Mouse (Mus musculus) intestine, postnatal 0 days (tissue): Measurements from ENCODE around the gene Pdzd11. TPM values are rescaled to one million over a fixed set of nuclear protein-coding genes. Genes with fewer than 3 reads are reported as not detected.

Experiments used
- ATAC-seq: fragments of 200-750 bp; cut with Nextera tagmentation; 2 replicates; pipeline ENCODE4 v1.8.0; 2017; ENCODE audit warnings: mild to moderate bottlenecking, moderate TSS enrichment, moderate library complexity
- H3K27ac ChIP-seq: fragments of 300-500 bp; sonication (generic); 2 replicates; pipeline ENCODE4 v1.5.1; 2014; ENCODE audit warnings: mild to moderate bottlenecking, low read depth, low read length, moderate library complexity
- H3K27me3 ChIP-seq: fragments of 300-500 bp; sonication (generic); replicated peaks from 2 replicates; pipeline ENCODE4 v1.6.1; 2014; ENCODE audit warnings: low read length, mixed read lengths; ENCODE audit not compliant: control insufficient read depth, insufficient read depth
- H3K36me3 ChIP-seq: fragments of 300-500 bp; sonication (generic); 2 replicates; pipeline ENCODE4 v1.6.1; 2014; ENCODE audit warnings: mild to moderate bottlenecking, moderate library complexity; ENCODE audit not compliant: control insufficient read depth, insufficient read depth
- H3K4me1 ChIP-seq: fragments of 300-500 bp; sonication (generic); replicated peaks from 2 replicates; pipeline ENCODE4 v1.6.1; 2014; ENCODE audit warnings: antibody characterized with exemption, low read length, mixed read lengths; ENCODE audit not compliant: control insufficient read depth, insufficient read depth
- H3K4me2 ChIP-seq: fragments of 300-500 bp; sonication (generic); replicated peaks from 2 replicates; pipeline ENCODE4 v1.6.1; 2014; ENCODE audit warnings: low read depth, mild to moderate bottlenecking, moderate library complexity
- H3K4me3 ChIP-seq: fragments of 300-500 bp; sonication (generic); 2 replicates; pipeline ENCODE4 v1.5.1; 2014; ENCODE audit warnings: low read depth, low read length
- H3K9ac ChIP-seq: fragments of 300-500 bp; sonication (generic); 2 replicates; pipeline ENCODE4 v1.6.1; 2014; ENCODE audit warnings: mild to moderate bottlenecking, low read depth, low read length
- H3K9me3 ChIP-seq: fragments of 300-500 bp; sonication (generic); 2 replicates; pipeline ENCODE4 v1.6.1; 2016; ENCODE audit warnings: mixed run types; ENCODE audit not compliant: control insufficient read depth
- CTCF ChIP-seq: sonication (generic); IDR thresholded peaks from 2 replicates; pipeline ENCODE4 v1.5.1; 2016; ENCODE audit warnings: low read depth, mild to moderate bottlenecking, control low read depth, antibody characterized with exemption, moderate library complexity
- WGBS: fragments of 180-500 bp; shearing (Covaris S2); extraction: QIAGEN DNeasy Blood & Tissue Kit; methylation state at CpG from one replicate; pipeline ENCODE4 v1.1.7; 2014; 5-methylcytosine and 5-hydroxymethylcytosine counted together
- polyA plus RNA-seq: library from polyadenylated mRNA; unstranded; fragments of >200 nt; fragmentation: Nextera tagmentation; extraction: Ambion mirVana; gene quantifications from 2 replicates; pipeline ENCODE4 v1.2.1, GENCODE M21; 2015

Gene Pdzd11
- polyA plus RNA-seq = 64.4 and 71.0 TPM in 2 replicates

DNA sequence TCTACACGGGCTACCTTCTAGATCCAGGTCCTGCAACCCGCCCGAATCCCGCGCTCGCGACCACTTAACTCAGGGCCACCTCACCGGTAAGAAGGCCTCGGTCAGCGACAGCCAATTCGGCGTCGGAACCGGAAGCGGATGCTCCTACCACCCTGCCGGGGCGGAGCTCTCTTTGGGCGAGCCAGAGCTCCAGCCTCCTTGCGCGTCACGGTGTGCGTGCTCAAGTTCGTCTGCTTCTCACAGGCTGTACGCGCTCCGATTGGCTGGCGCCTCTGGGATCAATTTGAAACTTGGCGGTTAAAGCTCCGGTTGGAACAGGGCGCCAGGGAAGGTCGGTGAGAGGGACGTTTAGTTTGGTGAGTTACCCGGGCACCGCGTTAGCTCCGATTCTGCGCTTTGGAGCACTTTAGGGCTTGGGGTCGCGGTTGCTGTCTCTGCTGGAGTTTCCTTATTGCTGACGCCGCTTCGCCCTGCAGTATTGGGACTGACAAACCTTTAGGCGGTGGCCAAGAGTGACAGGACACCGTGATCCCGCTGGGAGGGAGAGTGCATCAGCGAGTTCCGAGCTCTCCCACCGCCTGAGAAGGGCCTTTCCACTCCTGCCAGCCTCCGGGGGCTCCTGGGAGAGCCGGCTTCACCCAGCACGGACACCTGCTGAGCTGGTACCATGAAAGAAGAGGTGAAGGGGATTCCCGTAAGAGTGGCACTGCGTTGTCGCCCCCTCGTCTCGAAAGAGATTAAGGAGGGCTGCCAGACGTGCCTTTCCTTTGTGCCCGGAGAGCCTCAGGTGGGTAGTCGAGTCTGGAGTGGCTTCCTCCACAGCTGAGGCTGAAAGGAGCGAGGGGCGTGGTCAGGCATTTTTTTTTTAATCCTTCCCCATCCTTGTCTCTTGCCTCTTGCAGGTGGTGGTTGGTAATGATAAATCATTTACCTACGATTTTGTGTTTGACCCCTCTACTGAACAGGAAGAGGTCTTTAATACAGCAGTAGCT lies at the start of gene Pdzd11:
Pdzd11 (minus strand) TSS at position 767 of the 992 bp plus-strand sequence.
- H3K27ac ChIP-seq = peak within 1 kb of the TSS; percentile 15; the same call in 1 of the 2 replicates
- peak within 1 kb of the TSS; percentile 75 for H3K4me2 ChIP-seq
- 19% methylated on average over 62 of the region's 62 CpGs for WGBS
- peak within 1 kb of the TSS; percentile 58 for H3K9ac ChIP-seq
- peak within 1 kb of the TSS; percentile 57 for H3K4me3 ChIP-seq
- no peaks in the 10 kb centered on the region for H3K9me3 ChIP-seq
- H3K4me1 ChIP-seq = no peaks in the 10 kb centered on the region
- no peaks in the 10 kb centered on the region for H3K36me3 ChIP-seq
- no peaks in the 10 kb centered on the region for H3K27me3 ChIP-seq
- TF ChIP-seq CTCF = no peak
- peak; percentile 99 for ATAC-seq

DNA sequence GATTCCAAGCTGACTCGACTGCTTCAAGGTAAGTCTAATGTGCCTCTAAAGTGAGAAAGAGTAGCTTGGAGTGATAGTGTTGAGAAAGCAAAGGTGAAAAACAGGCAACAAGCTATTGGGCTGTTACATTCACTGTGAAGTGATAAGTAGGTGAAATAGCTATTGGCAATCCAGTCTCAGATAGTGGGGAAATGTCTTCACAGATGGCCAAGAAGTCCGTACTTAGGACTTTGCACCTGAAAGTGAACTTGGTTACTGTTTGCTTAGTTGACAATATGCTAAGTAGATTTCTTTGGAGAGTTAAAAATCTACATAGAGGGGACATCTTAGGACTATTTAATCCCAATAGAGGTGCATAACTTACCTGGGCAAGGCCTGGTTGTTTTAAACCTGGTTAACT lies 38.5 kb upstream of the Pdzd11 start:
- TF ChIP-seq CTCF = no peak
- 57% methylated on average over 2 of the region's 2 CpGs for WGBS
- ATAC-seq = peak; percentile 78
- H3K4me1 ChIP-seq = no peaks in the 10 kb centered on the region
- H3K9ac ChIP-seq = no peak overlapping the region
- H3K4me3 ChIP-seq = no peak overlapping the region
- no peaks in the 10 kb centered on the region for H3K27me3 ChIP-seq
- no peaks in the 10 kb centered on the region for H3K9me3 ChIP-seq
- H3K36me3 ChIP-seq = no peaks in the 10 kb centered on the region
- H3K27ac ChIP-seq = no peak overlapping the region
- H3K4me2 ChIP-seq = no peak overlapping the region

DNA sequence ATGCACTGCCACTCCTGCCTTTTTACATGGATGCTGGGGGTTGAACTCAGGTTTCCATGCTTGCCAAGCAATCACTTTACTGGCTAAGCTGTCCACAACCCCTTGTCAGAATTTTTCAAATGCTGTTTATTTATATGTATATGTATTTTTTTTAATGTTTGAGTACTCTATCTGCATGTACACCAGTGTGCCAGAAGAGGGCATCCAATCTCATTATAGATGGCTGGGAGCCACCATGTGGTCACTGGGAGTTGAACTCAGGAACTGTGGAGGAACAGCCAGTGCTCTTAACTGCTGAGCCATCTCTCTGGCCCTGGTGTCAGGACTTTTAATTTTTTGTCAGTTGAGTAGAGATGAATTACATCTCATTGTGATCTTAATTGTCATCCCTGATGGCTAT lies 26.5 kb upstream of the Pdzd11 start:
- H3K36me3 ChIP-seq = no peaks in the 10 kb centered on the region
- H3K4me2 ChIP-seq = no peak overlapping the region
- no peaks in the 10 kb centered on the region for H3K27me3 ChIP-seq
- peak; percentile 46 for TF ChIP-seq CTCF
- H3K9ac ChIP-seq = no peak overlapping the region
- H3K27ac ChIP-seq = no peak overlapping the region
- no peaks in the 10 kb centered on the region for H3K9me3 ChIP-seq
- H3K4me1 ChIP-seq = no peaks in the 10 kb centered on the region
- ATAC-seq = no peak
- no peak overlapping the region for H3K4me3 ChIP-seq

DNA sequence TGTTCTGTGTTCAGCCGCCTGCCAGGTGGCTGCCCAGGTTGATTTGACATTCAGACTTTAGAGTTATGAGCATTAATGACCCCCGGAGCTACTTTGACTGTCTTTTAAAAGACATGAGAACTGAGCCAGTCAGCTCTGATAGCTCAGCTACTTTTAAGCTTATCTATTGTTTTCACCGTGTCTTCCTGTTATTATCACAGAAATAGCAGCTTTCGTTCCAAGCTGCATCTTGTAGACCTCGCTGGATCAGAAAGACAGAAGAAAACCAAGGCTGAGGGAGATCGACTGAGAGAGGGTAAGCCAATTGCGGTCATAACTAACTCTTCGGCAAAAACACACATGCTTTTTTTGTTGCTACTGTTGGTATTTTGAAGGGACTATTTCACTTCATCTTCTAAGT lies 12.1 kb upstream of the Pdzd11 start:
- Histone ChIP-seq H3K4me2 (no peak overlapping the region), H3K9ac (no peak overlapping the region), H3K4me3 (no peak overlapping the region), H3K27ac (no peak overlapping the region), H3K4me1 (no peaks in the 10 kb centered on the region), H3K9me3 (no peaks in the 10 kb centered on the region), H3K27me3 (no peaks in the 10 kb centered on the region), H3K36me3 (no peaks in the 10 kb centered on the region)
- WGBS = 88% methylated on average over 8 of the region's 8 CpGs
- ATAC-seq = no peak
- TF ChIP-seq CTCF = no peak

DNA sequence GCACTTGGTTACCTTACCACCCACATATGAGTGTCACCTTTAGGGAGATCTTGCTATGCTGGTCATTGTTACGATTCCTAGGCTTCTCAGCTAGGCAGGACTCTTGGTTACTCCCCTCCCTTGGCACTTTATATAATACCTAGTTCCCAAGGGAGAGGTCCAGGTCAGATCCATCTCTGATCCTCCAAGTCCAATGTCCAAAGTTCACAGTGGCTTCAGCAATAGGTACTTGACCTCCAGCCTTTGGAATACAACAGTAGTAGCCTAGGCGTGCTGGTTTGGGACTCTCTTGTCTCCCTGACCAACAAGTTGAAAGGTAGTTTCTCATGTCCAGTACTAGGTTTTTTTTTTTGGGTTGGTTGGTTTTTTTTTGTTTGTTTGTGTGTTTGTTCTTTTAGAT lies 2.7 kb upstream of the Pdzd11 start:
- no peak for ATAC-seq
- no peak for TF ChIP-seq CTCF
- no peak overlapping the region for H3K4me3 ChIP-seq
- H3K36me3 ChIP-seq = no peaks in the 10 kb centered on the region
- WGBS = 71% methylated on average over 2 of the region's 2 CpGs
- no peaks in the 10 kb centered on the region for H3K4me1 ChIP-seq
- no peaks in the 10 kb centered on the region for H3K9me3 ChIP-seq
- no peaks in the 10 kb centered on the region for H3K27me3 ChIP-seq
- H3K9ac ChIP-seq = no peak overlapping the region
- no peak overlapping the region for H3K27ac ChIP-seq
- H3K4me2 ChIP-seq = no peak overlapping the region

DNA sequence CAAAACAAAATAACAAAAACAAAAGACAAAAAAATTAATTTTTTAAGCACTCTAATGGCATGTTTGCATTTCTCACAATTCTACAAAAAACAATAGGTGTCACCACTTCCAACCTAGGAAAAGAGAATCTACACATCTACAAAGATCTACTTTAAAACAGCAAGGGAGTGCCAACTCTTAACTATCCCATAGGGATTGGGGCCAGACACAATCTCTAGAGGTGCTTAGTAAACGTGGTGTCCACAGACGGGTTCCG lies 894 bp downstream of the Pdzd11 start, which contains the start of gene Kif4:
Kif4 (plus strand) TSS at position 192 of the 256 bp plus-strand sequence.
- TF ChIP-seq CTCF = no peak
- Histone ChIP-seq H3K27me3 (no peaks in the 10 kb centered on the region), H3K4me3 (peak within 1 kb of the TSS; percentile 57), H3K36me3 (no peaks in the 10 kb centered on the region), H3K27ac (peak within 1 kb of the TSS; percentile 15; the same call in 1 of the 2 replicates), H3K4me2 (peak within 1 kb of the TSS; percentile 75), H3K9me3 (no peaks in the 10 kb centered on the region), H3K9ac (peak within 1 kb of the TSS; percentile 58), H3K4me1 (no peaks in the 10 kb centered on the region)
- WGBS = 12% methylated on average over 3 of the region's 3 CpGs
- no peak for ATAC-seq
